Mouse (Mus musculus): ENCODE data around the gene Mdc1. TPM values are rescaled to one million over a fixed set of nuclear protein-coding genes. Genes with fewer than 3 reads are reported as not detected.

The Mdc1 gene
- total RNA-seq, 2 experiments from 2014 or later = 12.5 to 19.1 TPM

GRCm38 (mm10) chr17:35821439-35822430, 19.6 kb upstream of the Mdc1 start, which contains the start of gene Ier3:
Gene Ier3 (plus strand): TSS chr17:35821684.
- intact Hi-C loops (cut with DNase I) = loop anchor here (1.0 kb wide), 1 partner anchor 82 kb away; no protein-coding TSS in a partner anchor
- DNase-seq (ENCODE audit: extremely low spot score in 1 of 2, low spot score in 2 of 2) = peak; percentile 63 to 90

GRCm38 (mm10) chr17:35822564-35822963, 18.8 kb upstream of the Mdc1 start:
- intact Hi-C loops (cut with DNase I) = no loop called here

GRCm38 (mm10) chr17:35822964-35823937, 18.1 kb upstream of the Mdc1 start, which contains the start of gene Flot1:
Gene Flot1 (plus strand): TSS chr17:35823230.
- intact Hi-C loops (cut with DNase I) = no loop called here
- peak; percentile 74 to 91 for DNase-seq (ENCODE audit: extremely low spot score in 1 of 2, low spot score in 2 of 2)

More at GRCm38 (mm10) chr17:35822564-35822963, 18.8 kb upstream of the Mdc1 start:
- no peak for DNase-seq (ENCODE audit: extremely low spot score in 1 of 2, low spot score in 2 of 2)

GRCm38 (mm10) chr17:35824402-35824801, 16.9 kb upstream of the Mdc1 start:
- peak in 1 of 2 experiments; percentile 51 for DNase-seq (ENCODE audit: extremely low spot score in 1 of 2, low spot score in 2 of 2)
- intact Hi-C loops (cut with DNase I) = no loop called here

- intact Hi-C loops (cut with DNase I) = no loop called here
- no peak for DNase-seq (ENCODE audit: extremely low spot score in 1 of 2, low spot score in 2 of 2)
These were observed 16.0 kb upstream of the Mdc1 start for GRCm38 (mm10) chr17:35825109-35825850.

- peak; percentile 75 to 91 for DNase-seq (ENCODE audit: extremely low spot score in 1 of 2, low spot score in 2 of 2)
- intact Hi-C loops (cut with DNase I) = no loop called here
These were observed 11.6 kb upstream of the Mdc1 start for GRCm38 (mm10) chr17:35829737-35830136.

- intact Hi-C loops (cut with DNase I) = no loop called here
- DNase-seq (ENCODE audit: extremely low spot score in 1 of 2, low spot score in 2 of 2) = no peak
These were observed 8.7 kb upstream of the Mdc1 start for GRCm38 (mm10) chr17:35832400-35833238.

GRCm38 (mm10) chr17:35833239-35833751, 8.0 kb upstream of the Mdc1 start:
- no peak for DNase-seq (ENCODE audit: extremely low spot score in 1 of 2, low spot score in 2 of 2)
- intact Hi-C loops (cut with DNase I) = no loop called here

GRCm38 (mm10) chr17:35833894-35834293, 7.4 kb upstream of the Mdc1 start:
- intact Hi-C loops (cut with DNase I) = no loop called here
- DNase-seq (ENCODE audit: extremely low spot score in 1 of 2, low spot score in 2 of 2) = no peak

- peak; percentile 38 to 53 for DNase-seq (ENCODE audit: extremely low spot score in 1 of 2, low spot score in 2 of 2)
These were observed 6.5 kb upstream of the Mdc1 start for GRCm38 (mm10) chr17:35834696-35835422.

GRCm38 (mm10) chr17:35835424-35836140, 5.7 kb upstream of the Mdc1 start:
- DNase-seq (ENCODE audit: extremely low spot score in 1 of 2, low spot score in 2 of 2) = peak in 1 of 2 experiments; percentile 46
- intact Hi-C loops (cut with DNase I) = loop anchor here (2.0 kb wide), 1 partner anchor 37 kb away; no protein-coding TSS in a partner anchor

More at GRCm38 (mm10) chr17:35834696-35835422, 6.5 kb upstream of the Mdc1 start:
- intact Hi-C loops (cut with DNase I) = no loop called here

GRCm38 (mm10) chr17:35836178-35836965, 4.9 kb upstream of the Mdc1 start:
- intact Hi-C loops (cut with DNase I) = loop anchor here (2.0 kb wide), 1 partner anchor 36 kb away; no protein-coding TSS in a partner anchor

GRCm38 (mm10) chr17:35836991-35837422, 4.3 kb upstream of the Mdc1 start:
- intact Hi-C loops (cut with DNase I) = loop anchor here (2.0 kb wide), 1 partner anchor 36 kb away; no protein-coding TSS in a partner anchor

More at GRCm38 (mm10) chr17:35836178-35836965, 4.9 kb upstream of the Mdc1 start:
- peak; percentile 87 to 89 for DNase-seq (ENCODE audit: extremely low spot score in 1 of 2, low spot score in 2 of 2)

GRCm38 (mm10) chr17:35837487-35837886, 3.8 kb upstream of the Mdc1 start:
- intact Hi-C loops (cut with DNase I) = loop anchor here (2.0 kb wide), 1 partner anchor 35 kb away; no protein-coding TSS in a partner anchor
- peak in 1 of 2 experiments; percentile 87 for DNase-seq (ENCODE audit: extremely low spot score in 1 of 2, low spot score in 2 of 2)

More at GRCm38 (mm10) chr17:35836991-35837422, 4.3 kb upstream of the Mdc1 start:
- peak; percentile 76 to 94 for DNase-seq (ENCODE audit: extremely low spot score in 1 of 2, low spot score in 2 of 2)

- intact Hi-C loops (cut with DNase I) = no loop called here
- peak; percentile 96 to 98 for DNase-seq (ENCODE audit: extremely low spot score in 1 of 2, low spot score in 2 of 2)
These were observed 3.2 kb upstream of the Mdc1 start, which contains the start of gene Tubb5 for GRCm38 (mm10) chr17:35838122-35838544. Gene Tubb5 (minus strand): TSS chr17:35838306.
